Mouse (Mus musculus) MEL (cell line): ENCODE data around the gene Pdlim1. TPM values are rescaled to one million over a fixed set of nuclear protein-coding genes. Genes with fewer than 3 reads are reported as not detected.

Source experiments
- DNase-seq: peaks from one replicate; pipeline ENCODE4 v3.0.0; 2011; ENCODE audit warnings: low read depth, low spot score
- H3K27ac ChIP-seq: 2 replicates; pipeline ENCODE4 v1.5.1; 2012; ENCODE audit warnings: low read depth, mild to moderate bottlenecking, control low read depth, low read length, moderate library complexity; ENCODE audit not compliant: control insufficient read depth
- H3K27me3 ChIP-seq, 2 experiments: fragments of 150-350 bp in 1 of 2; sonication (generic) in 1 of 2; 2 replicates each; pipeline ENCODE4 v1.6.1; 2012; ENCODE audit warnings: low read length in 2 of 2, mild to moderate bottlenecking in 2 of 2, improper control_type of control experiment in 1 of 2, moderate library complexity in 1 of 2; ENCODE audit not compliant: insufficient read depth in 2 of 2, control insufficient read depth in 1 of 2
- H3K36me3 ChIP-seq, 2 experiments: 2 replicates each; pipeline ENCODE4 v1.6.1; 2012 to 2014; ENCODE audit warnings: low read length in 2 of 2, improper control_type of control experiment in 1 of 2, inconsistent platforms in 1 of 2, mild to moderate bottlenecking in 1 of 2; ENCODE audit not compliant: insufficient read depth in 2 of 2, control insufficient read depth in 1 of 2
- H3K4me1 ChIP-seq, 2 experiments: fragments of 150-350 bp in 1 of 2; sonication (generic) in 1 of 2; 2 replicates each; pipeline ENCODE4 v1.6.1; 2012; ENCODE audit warnings: low read length in 2 of 2, improper control_type of control experiment in 1 of 2, mild to moderate bottlenecking in 1 of 2; ENCODE audit not compliant: insufficient read depth in 2 of 2, control insufficient read depth in 1 of 2
- H3K4me3 ChIP-seq, 2 experiments: fragments of 150-350 bp in 1 of 2; sonication (generic) in 1 of 2; 2 replicates each; pipeline ENCODE4 v1.5.1; 2012; ENCODE audit warnings: low read depth in 2 of 2, low read length in 2 of 2, mild to moderate bottlenecking in 2 of 2, moderate library complexity in 2 of 2, control low read depth in 1 of 2, improper control_type of control experiment in 1 of 2; ENCODE audit not compliant: control insufficient read depth in 1 of 2, insufficient read depth in 1 of 2
- H3K79me2 ChIP-seq: 2 replicates; pipeline ENCODE4 v1.6.1; 2012; ENCODE audit warnings: mild to moderate bottlenecking, low read length, moderate library complexity; ENCODE audit not compliant: control insufficient read depth, poor library complexity, insufficient read depth
- H3K9ac ChIP-seq: 2 replicates; pipeline ENCODE4 v1.6.1; 2012; ENCODE audit warnings: low read depth, mild to moderate bottlenecking, control low read depth, low read length, moderate library complexity; ENCODE audit not compliant: control insufficient read depth, poor library complexity, severe bottlenecking
- H3K9me3 ChIP-seq: fragments of 150-350 bp; sonication (generic); replicated peaks from 2 replicates; pipeline ENCODE4 v1.6.1; 2012; ENCODE audit warnings: mild to moderate bottlenecking, low read length, improper control_type of control experiment, moderate library complexity; ENCODE audit not compliant: insufficient read depth
- CHD2 ChIP-seq: IDR thresholded peaks from 2 replicates; pipeline ENCODE4 v1.6.1; 2011; ENCODE audit warnings: low read length, improper control_type of control experiment
- ELF1 ChIP-seq: IDR thresholded peaks from 2 replicates; pipeline ENCODE4 v1.6.1; 2014; ENCODE audit warnings: low read depth, mild to moderate bottlenecking, inconsistent platforms, low read length, improper control_type of control experiment, moderate library complexity
- EP300 ChIP-seq, 2 experiments: IDR thresholded peaks; 2 replicates each; pipeline ENCODE4 v1.6.1; 2011; ENCODE audit warnings: improper control_type of control experiment in 2 of 2, low read length in 2 of 2, low read depth in 1 of 2, mild to moderate bottlenecking in 1 of 2
- GABPA ChIP-seq: IDR thresholded peaks from 2 replicates; pipeline ENCODE4 v1.6.1; 2012; ENCODE audit warnings: low read depth, mild to moderate bottlenecking, inconsistent platforms, low read length, improper control_type of control experiment, moderate library complexity
- KAT2A ChIP-seq: conservative IDR thresholded peaks from 2 replicates; pipeline ENCODE4 v1.6.1; 2012; ENCODE audit warnings: low read depth, low read length, improper control_type of control experiment, inconsistent platforms
- MAX ChIP-seq: IDR thresholded peaks from 2 replicates; pipeline ENCODE4 v1.6.1; 2011; ENCODE audit warnings: low read length, improper control_type of control experiment
- MEF2A ChIP-seq: IDR thresholded peaks from 2 replicates; pipeline ENCODE4 v1.6.1; 2014; ENCODE audit warnings: low read depth, mild to moderate bottlenecking, inconsistent platforms, low read length, improper control_type of control experiment; ENCODE audit not compliant: poor library complexity, insufficient replicate concordance, severe bottlenecking; ENCODE audit errors: extremely low read depth
- MXI1 ChIP-seq: IDR thresholded peaks from 2 replicates; pipeline ENCODE4 v1.6.1; 2011; ENCODE audit warnings: mild to moderate bottlenecking, low read depth, low read length, improper control_type of control experiment
- NELFE ChIP-seq: IDR thresholded peaks from 2 replicates; pipeline ENCODE4 v1.6.1; 2011; ENCODE audit warnings: low read depth, low read length, improper control_type of control experiment
- NRF1 ChIP-seq: IDR thresholded peaks from 2 replicates; pipeline ENCODE4 v1.6.1; 2014; ENCODE audit warnings: low read depth, mild to moderate bottlenecking, inconsistent platforms, low read length, improper control_type of control experiment, moderate library complexity; ENCODE audit not compliant: poor library complexity, insufficient read depth, severe bottlenecking
- POLR2A ChIP-seq, 2 experiments: IDR thresholded peaks; 2 replicates each; pipeline ENCODE4 v1.6.1; 2011 to 2012; ENCODE audit warnings: low read length in 2 of 2, mild to moderate bottlenecking in 2 of 2, control low read depth in 1 of 2, improper control_type of control experiment in 1 of 2, low read depth in 1 of 2, moderate library complexity in 1 of 2; ENCODE audit not compliant: control insufficient read depth in 1 of 2, insufficient read depth in 1 of 2, poor library complexity in 1 of 2
- POLR2AphosphoS2 ChIP-seq: IDR thresholded peaks from 2 replicates; pipeline ENCODE4 v1.6.1; 2011; ENCODE audit warnings: low read length, improper control_type of control experiment
- RAD21 ChIP-seq: IDR thresholded peaks from 2 replicates; pipeline ENCODE4 v1.6.1; 2011; ENCODE audit warnings: mild to moderate bottlenecking, low read depth, low read length, improper control_type of control experiment
- RCOR1 ChIP-seq: IDR thresholded peaks from 2 replicates; pipeline ENCODE4 v1.6.1; 2012; ENCODE audit warnings: low read depth, mild to moderate bottlenecking, inconsistent platforms, low read length, improper control_type of control experiment
- TAL1 ChIP-seq: IDR thresholded peaks from 2 replicates; pipeline ENCODE4 v1.6.1; 2012; ENCODE audit warnings: mild to moderate bottlenecking, inconsistent platforms, low read length, moderate library complexity, mixed read lengths
- TBP ChIP-seq: IDR thresholded peaks from 2 replicates; pipeline ENCODE4 v1.8.0; 2011; ENCODE audit warnings: low read depth, low read length, improper control_type of control experiment
- TCF12 ChIP-seq: IDR thresholded peaks from 2 replicates; pipeline ENCODE4 v1.6.1; 2014; ENCODE audit warnings: low read depth, mild to moderate bottlenecking, inconsistent platforms, low read length, improper control_type of control experiment, moderate library complexity
- ZC3H11A ChIP-seq: IDR thresholded peaks from 2 replicates; pipeline ENCODE4 v1.6.1; 2012; ENCODE audit warnings: low read depth, mild to moderate bottlenecking, inconsistent platforms, low read length, improper control_type of control experiment
- ZKSCAN1 ChIP-seq: IDR thresholded peaks from 2 replicates; pipeline ENCODE4 v1.6.1; 2012; ENCODE audit warnings: low read depth, mild to moderate bottlenecking, inconsistent platforms, low read length, improper control_type of control experiment, moderate library complexity
- polyA plus RNA-seq, 2 experiments: library from polyadenylated mRNA; stranded (reverse) in 1 of 2; unstranded in 1 of 2; fragments of >175 nt in 1 of 2; fragments of >200 nt in 1 of 2; gene quantifications; 2 replicates each; pipeline versions ENCODE4 v1.2.1 to v1.2.4; 2012; ENCODE audit warnings: low replicate concordance in 2 of 2, low read depth in 1 of 2; ENCODE audit not compliant: insufficient read length in 2 of 2, insufficient read depth in 1 of 2, missing spikeins in 1 of 2
- total RNA-seq: library from RNA; depleted of rRNA; stranded (reverse); fragments of 300-350 nt; gene quantifications from 2 replicates; pipeline ENCODE4 v1.2.3, GENCODE M21; 2012

The Pdlim1 gene
- total and polyA plus RNA-seq, 3 experiments = not detected

GRCm38 (mm10) chr19:40310410-40311130 lies 38.9 kb upstream of the Pdlim1 start:
- Histone ChIP-seq H3K27ac (no peak overlapping the region), H3K9me3 (no peaks in the 10 kb centered on the region), H3K9ac (no peak overlapping the region), H3K36me3 (no peaks in the 10 kb centered on the region), H3K4me3 (no peak overlapping the region), H3K79me2 (no peaks in the 10 kb centered on the region), H3K27me3 (no peaks in the 10 kb centered on the region), H3K4me1 (no peaks in the 10 kb centered on the region)
- no peak for TF ChIP-seq TCF12
- TF ChIP-seq MXI1 = no peak
- no peak for TF ChIP-seq NELFE
- TF ChIP-seq CHD2 = no peak
- TF ChIP-seq EP300 (IDR thresholded peaks at IDR 0.05; ENCODE audit: low read depth in 1 of 2, low read length in 2 of 2) = no peak
- TF ChIP-seq MAX = no peak
- no peak for TF ChIP-seq GABPA
- TF ChIP-seq POLR2AphosphoS2 = no peak
- TF ChIP-seq KAT2A = no peak
- no peak for TF ChIP-seq ZC3H11A
- no peak for TF ChIP-seq ELF1
- no peak for DNase-seq

- DNase-seq = no peak
- H3K36me3 ChIP-seq = no peaks in the 10 kb centered on the region
- TF ChIP-seq TAL1 (no peak), RAD21 (no peak), ELF1 (no peak), NRF1 (no peak), KAT2A (no peak), MEF2A (no peak), ZKSCAN1 (no peak), NELFE (no peak), POLR2A (IDR thresholded peaks at IDR 0.05; ENCODE audit: control insufficient read depth in 1 of 2, insufficient read depth in 1 of 2, low read depth in 1 of 2, low read length in 2 of 2, poor library complexity in 1 of 2) (no peak), TBP (no peak), MXI1 (no peak), RCOR1 (no peak), CHD2 (no peak), POLR2AphosphoS2 (no peak)
- no peaks in the 10 kb centered on the region for H3K27me3 ChIP-seq
- no peak overlapping the region for H3K4me3 ChIP-seq
- no peaks in the 10 kb centered on the region for H3K9me3 ChIP-seq
- no peak overlapping the region for H3K27ac ChIP-seq
- H3K9ac ChIP-seq = no peak overlapping the region
- no peaks in the 10 kb centered on the region for H3K4me1 ChIP-seq
- H3K79me2 ChIP-seq = no peaks in the 10 kb centered on the region
Measured at GRCm38 (mm10) chr19:40309911-40310310, 38.3 kb upstream of the Pdlim1 start.
